Mouse (Mus musculus): ENCODE results near the gene Krt88. TPM values are rescaled to one million over a fixed set of nuclear protein-coding genes. Genes with fewer than 3 reads are reported as not detected.

Gene Krt88
- total RNA-seq (2023): not detected

GRCm38 (mm10) chr15:101447444-101447843 is at the start of gene Krt88:
Gene Krt88 (plus strand): TSS chr15:101447744.

GRCm38 (mm10) chr15:101410775-101411174 is 36.8 kb upstream of the Krt88 start, which contains the start of gene Krt7:
Gene Krt7 (plus strand): TSS chr15:101411043.

GRCm38 (mm10) chr15:101438555-101438954 is 9.0 kb upstream of the Krt88 start, which contains the start of gene Krt87:
Gene Krt87 (minus strand): TSS chr15:101438804.

GRCm38 (mm10) chr15:101463651-101464050 is 16.1 kb downstream of the Krt88 start, which contains the start of gene Krt81:
Gene Krt81 (minus strand): TSS chr15:101463751.

GRCm38 (mm10) chr15:101472952-101473528 is 25.5 kb downstream of the Krt88 start, which contains the start of gene Krt86:
Gene Krt86 (plus strand): TSS chr15:101473478.

GRCm38 (mm10) chr15:101491431-101491830 is 43.9 kb downstream of the Krt88 start, which contains the start of gene Krt83:
Gene Krt83 (minus strand): TSS chr15:101491512.

Other genes with a start within 250 kb of the Krt88 start
- gene Grasp, start 223.6 kb upstream of the Krt88 start, total RNA-seq (2023): 1 to 10 TPM; 1.3 to 2.9 TPM
- gene Nr4a1, start 193.5 kb upstream of the Krt88 start, total RNA-seq (2023): 100 to 1,000 TPM; 104 to 130 TPM
- gene Atg101, start 163.5 kb upstream of the Krt88 start, total RNA-seq (2023): 10 to 100 TPM; 54.9 to 57.1 TPM
- under 1 TPM; 0.24 to 0.31 TPM for gene 6030408B16Rik, start 154.5 kb upstream of the Krt88 start, total RNA-seq (2023)
- gene Krt80, start 77.6 kb upstream of the Krt88 start, total RNA-seq (2023): 10 to 100 TPM; 24.2 to 32.4 TPM
- 1 to 10 TPM; 3.9 to 4.6 TPM for gene Krt7, start 36.7 kb upstream of the Krt88 start, total RNA-seq (2023)
- not detected for gene Krt87, start 8.9 kb upstream of the Krt88 start, total RNA-seq (2023)
- 1 to 10 TPM; 1.5 to 2.8 TPM for gene Krt81, start 16.0 kb downstream of the Krt88 start, total RNA-seq (2023)
- gene Krt86, start 25.7 kb downstream of the Krt88 start, total RNA-seq (2023): 1 to 10 TPM; 6.0 to 6.8 TPM
- gene Krt83, start 43.8 kb downstream of the Krt88 start, total RNA-seq (2023): 10 to 100 TPM; 27.0 to 28.1 TPM
- not detected for gene Gm49425, start 69.5 kb downstream of the Krt88 start, total RNA-seq (2023)
- gene Krt84, start 85.1 kb downstream of the Krt88 start, total RNA-seq (2023): not detected
- not detected for gene Krt82, start 102.9 kb downstream of the Krt88 start, total RNA-seq (2023)
- not detected for gene Krt90, start 115.2 kb downstream of the Krt88 start, total RNA-seq (2023)
- under 1 TPM; 0.73 to 0.76 TPM for gene Krt75, start 126.2 kb downstream of the Krt88 start, total RNA-seq (2023)
- not detected for gene Gm5414, start 180.4 kb downstream of the Krt88 start, total RNA-seq (2023)
- not detected for gene Gm5478, start 199.6 kb downstream of the Krt88 start, total RNA-seq (2023)
- not detected for gene Krt6b, start 232.5 kb downstream of the Krt88 start, total RNA-seq (2023)
- not detected for gene Krt6a, start 246.6 kb downstream of the Krt88 start, total RNA-seq (2023)